Mouse (Mus musculus) left cerebral cortex, adult 9 months (tissue): ENCODE results near the gene Dph2.
A peak's percentile ranks its signal among the peaks of the same experiment; 100 is the strongest.

ENCODE experiments used
- DNase-seq, 2 experiments: peaks; one replicate each; pipeline ENCODE4 v3.0.0; 2022; ENCODE audit warnings: low spot score in 2 of 2

The Dph2 gene

GRCm38 (mm10) chr4:117912131-117912561, 20.3 kb upstream of the Dph2 start:
- no peak for DNase-seq

- DNase-seq: peak in 1 of 2 experiments; percentile 58
Observed at GRCm38 (mm10) chr4:117908834-117909453, 17.1 kb upstream of the Dph2 start.

- no peak for DNase-seq
Observed at GRCm38 (mm10) chr4:117906196-117906595, 14.4 kb upstream of the Dph2 start.

GRCm38 (mm10) chr4:117904761-117905160, 12.9 kb upstream of the Dph2 start:
- no peak for DNase-seq

- DNase-seq: peak in 1 of 2 experiments; percentile 56
Observed at GRCm38 (mm10) chr4:117904094-117904493, 12.3 kb upstream of the Dph2 start.

GRCm38 (mm10) chr4:117898111-117898510, 6.3 kb upstream of the Dph2 start:
- DNase-seq: no peak

GRCm38 (mm10) chr4:117896031-117896430, 4.2 kb upstream of the Dph2 start:
- no peak for DNase-seq

GRCm38 (mm10) chr4:117895339-117895738, 3.5 kb upstream of the Dph2 start:
- DNase-seq: no peak

- no peak for DNase-seq
Observed at GRCm38 (mm10) chr4:117894601-117895000, 2.8 kb upstream of the Dph2 start.

GRCm38 (mm10) chr4:117893376-117893775, 1.5 kb upstream of the Dph2 start:
- no peak for DNase-seq

- no peak for DNase-seq
Observed at GRCm38 (mm10) chr4:117890750-117891149, 1.1 kb downstream of the Dph2 start.

- DNase-seq: no peak
Observed at GRCm38 (mm10) chr4:117890031-117890430, 1.8 kb downstream of the Dph2 start.

- no peak for DNase-seq
Observed at GRCm38 (mm10) chr4:117889471-117889870, 2.4 kb downstream of the Dph2 start.

- no peak for DNase-seq
Observed at GRCm38 (mm10) chr4:117887920-117888319, 3.9 kb downstream of the Dph2 start.

GRCm38 (mm10) chr4:117887133-117887532, 4.7 kb downstream of the Dph2 start, which contains the start of gene Atp6v0b:
Atp6v0b (minus strand) TSS chr4:117887333.
- peak; percentile 85 to 95 for DNase-seq

- DNase-seq: no peak
Observed at GRCm38 (mm10) chr4:117886644-117887043, 5.2 kb downstream of the Dph2 start.

- DNase-seq: no peak
Observed at GRCm38 (mm10) chr4:117885994-117886393, 5.8 kb downstream of the Dph2 start.

GRCm38 (mm10) chr4:117885093-117885492, 6.7 kb downstream of the Dph2 start:
- no peak for DNase-seq

GRCm38 (mm10) chr4:117884146-117884545, 7.7 kb downstream of the Dph2 start:
- DNase-seq: no peak

GRCm38 (mm10) chr4:117882701-117883691, 8.8 kb downstream of the Dph2 start, which contains the start of gene B4galt2:
B4galt2 (minus strand) TSS chr4:117883487.
- peak in 1 of 2 experiments; percentile 55 for DNase-seq

GRCm38 (mm10) chr4:117878703-117879102, 13.1 kb downstream of the Dph2 start:
- DNase-seq: no peak

- DNase-seq: no peak
Observed at GRCm38 (mm10) chr4:117878301-117878700, 13.5 kb downstream of the Dph2 start.

- no peak for DNase-seq
Observed at GRCm38 (mm10) chr4:117873615-117874014, 18.2 kb downstream of the Dph2 start.
